Mouse (Mus musculus) adrenal gland, postnatal 10 days (tissue): ENCODE data around the gene Rnft1. TPM values are rescaled to one million over a fixed set of nuclear protein-coding genes. Genes with fewer than 3 reads are reported as not detected.

Experiments used
- DNase-seq: peaks from one replicate; pipeline ENCODE4 v3.0.0; 2021; ENCODE audit warnings: mixed read lengths
- long read RNA-seq, 2 experiments: library from polyadenylated mRNA; stranded (forward); transcript quantifications; one replicate each; pipeline ENCODE4 v2.0.0; 2021
- total RNA-seq, 2 experiments: library from RNA; stranded (reverse); gene quantifications; 2 replicates each; pipeline ENCODE4 v1.2.3; 2021

The Rnft1 gene
- total RNA-seq, result 10 to 100 TPM; 37.2 to 37.7 TPM
- long read RNA-seq, experiment 1, full-length matches to known transcripts, result 51 of 60 reads
- long read RNA-seq, experiment 1, partial matches to known transcripts, result 6 of 60 reads
- long read RNA-seq, experiment 1, other reads (novel, unspliced or antisense), result 3 of 60 reads
- long read RNA-seq, experiment 2, full-length matches to known transcripts, result 20 of 24 reads
- long read RNA-seq, experiment 2, partial matches to known transcripts, result 1 of 24 reads
- long read RNA-seq, experiment 2, other reads (novel, unspliced or antisense), result 3 of 24 reads

- DNase-seq, result peak; percentile 100
These were observed at the start of gene Rnft1 for GRCm38 (mm10) chr11:86484101-86484868. TSS of gene Rnft1 (plus strand) at chr11:86484657.

DNA sequence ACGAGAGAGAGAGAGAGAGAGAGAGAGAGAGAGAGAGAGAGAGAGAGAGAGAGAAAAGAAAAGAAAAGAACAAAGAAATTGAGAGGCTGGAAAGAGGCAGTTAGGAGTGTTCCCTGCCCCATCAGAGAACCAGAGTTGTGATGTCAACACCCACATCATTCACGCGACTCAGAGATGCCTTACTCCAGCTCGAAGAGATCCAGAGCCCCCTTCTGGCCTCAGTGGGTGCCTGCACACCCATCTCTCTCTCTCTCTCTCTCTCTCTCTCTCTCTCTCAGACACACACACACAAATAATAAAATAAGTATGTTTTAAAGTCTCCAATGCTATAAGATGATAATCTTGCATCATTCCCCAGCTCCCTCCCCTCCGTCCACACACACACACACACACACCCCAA is 47.6 kb upstream of the Rnft1 start:
- peak; percentile 32 for DNase-seq

GRCm38 (mm10) chr11:86438261-86438660 is 46.2 kb upstream of the Rnft1 start:
- DNase-seq, result no peak

- no peak for DNase-seq
These were observed 43.7 kb upstream of the Rnft1 start for GRCm38 (mm10) chr11:86440791-86441190.

DNA sequence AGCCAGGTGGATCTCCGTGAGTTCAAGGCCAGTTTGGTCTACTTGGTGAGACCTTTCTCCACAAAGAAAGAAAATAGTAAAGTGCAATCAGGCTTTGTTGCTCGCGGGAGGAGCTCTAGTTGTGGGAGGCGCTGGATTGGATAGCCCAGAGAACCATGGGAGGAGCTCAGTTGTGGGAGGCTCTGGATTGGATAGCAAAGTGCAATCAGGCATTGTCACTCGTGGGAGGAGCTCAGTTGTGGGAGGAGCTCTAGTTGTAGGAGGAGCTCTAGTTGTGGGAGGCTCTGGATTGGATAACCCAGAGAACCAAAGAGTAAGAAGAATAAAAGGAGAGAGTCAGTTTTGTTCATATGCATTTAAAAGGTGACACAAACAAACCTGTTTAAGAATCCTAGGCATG is 30.5 kb upstream of the Rnft1 start:
- DNase-seq, result no peak

DNA sequence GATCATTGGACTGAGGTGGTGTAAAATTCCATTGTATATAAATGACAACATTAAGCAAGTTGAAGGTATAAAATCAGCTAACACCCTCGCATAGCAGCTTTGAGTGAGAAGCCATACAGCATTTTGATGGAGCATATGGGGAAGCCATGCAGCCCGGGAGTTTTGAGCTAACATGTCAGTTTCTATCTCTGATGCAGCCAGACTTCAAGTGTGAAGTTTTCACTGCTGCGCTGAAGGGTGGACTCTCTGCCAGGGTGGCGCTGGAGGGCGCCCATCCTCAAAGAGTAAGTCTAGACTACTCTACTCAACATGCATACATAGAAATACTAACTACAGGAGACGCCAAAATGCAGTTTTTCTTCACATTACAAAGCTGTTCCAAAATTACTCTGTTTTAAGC is 26.9 kb upstream of the Rnft1 start:
- DNase-seq, result no peak

DNA sequence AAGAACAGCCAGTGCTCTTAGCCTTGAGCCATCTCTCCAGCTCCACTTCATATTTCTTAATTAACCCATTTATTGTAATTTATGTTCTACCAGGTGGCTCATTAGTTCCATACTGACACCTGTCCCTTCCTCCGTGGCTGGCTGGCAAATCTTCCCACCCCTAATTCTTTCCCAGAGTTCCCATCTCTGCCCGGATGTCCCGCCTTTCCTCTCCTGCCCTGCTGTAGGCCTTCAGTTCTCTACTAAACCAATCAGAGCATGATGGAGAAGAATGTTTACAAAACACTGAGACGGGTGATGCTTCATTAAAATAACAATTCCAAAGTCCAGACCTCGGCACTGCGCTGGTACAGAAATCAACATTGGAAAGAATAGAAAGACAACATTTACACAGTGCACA is 25.6 kb upstream of the Rnft1 start:
- DNase-seq, result no peak

DNA sequence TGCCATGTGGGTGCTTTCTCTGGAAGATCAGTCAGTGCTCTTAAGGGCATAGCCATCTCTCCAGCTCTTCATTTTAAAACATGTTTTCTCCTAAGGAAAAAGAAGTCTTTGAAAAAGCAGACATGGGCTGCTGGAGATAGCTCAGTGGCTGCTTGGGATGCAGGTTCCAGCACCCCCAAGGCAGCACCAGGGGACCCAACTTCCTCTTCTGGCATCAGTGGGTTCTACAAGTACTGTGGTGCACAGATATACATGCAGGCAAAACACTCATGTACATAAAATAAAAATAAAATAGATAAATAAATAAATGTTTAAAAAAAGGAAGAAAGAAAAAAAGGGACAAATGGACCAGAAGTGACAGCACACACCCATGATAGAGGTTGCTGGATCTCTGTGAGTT is 21.9 kb upstream of the Rnft1 start:
- no peak for DNase-seq

DNA sequence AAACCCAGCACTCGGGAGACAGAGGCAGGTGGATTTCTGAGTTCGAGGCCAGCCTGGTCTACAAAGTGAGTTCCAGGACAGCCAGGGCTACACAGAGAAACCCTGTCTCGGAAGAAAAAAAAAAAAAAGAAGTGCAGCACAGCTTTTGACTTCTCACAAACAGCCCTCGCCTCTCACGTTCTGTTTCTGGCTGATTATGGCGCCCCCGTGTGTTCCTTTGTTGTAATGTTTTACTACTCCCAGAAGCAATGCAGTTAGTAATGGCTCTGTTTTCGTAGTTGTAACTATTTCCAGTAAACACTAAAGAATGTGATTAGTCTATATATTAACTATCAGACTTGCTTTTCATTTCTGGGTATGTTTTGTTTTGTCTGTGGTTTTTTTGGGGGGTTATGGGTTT is 20.2 kb upstream of the Rnft1 start:
- peak; percentile 75 for DNase-seq

- peak; percentile 16 for DNase-seq
These were observed 16.1 kb upstream of the Rnft1 start for GRCm38 (mm10) chr11:86468345-86468744.

DNA sequence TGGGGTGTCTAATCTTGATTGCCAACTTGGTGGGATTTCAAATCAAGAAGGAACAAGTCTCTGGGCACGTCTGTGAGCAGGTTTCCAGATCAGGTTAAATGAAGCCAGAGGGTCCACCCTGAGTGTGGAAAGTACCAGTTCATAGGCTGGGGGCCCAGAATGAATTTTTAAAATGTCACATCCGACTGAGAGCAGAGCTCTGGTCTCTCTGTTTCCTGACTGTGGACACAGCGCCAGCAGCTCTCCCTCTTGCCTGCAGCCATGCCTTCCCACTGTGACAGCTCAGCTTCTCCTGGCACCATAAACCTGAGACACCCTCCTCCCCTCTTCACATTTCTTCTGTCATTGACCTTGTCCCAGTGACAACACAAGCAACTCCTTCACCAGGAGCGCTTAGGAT is 15.5 kb upstream of the Rnft1 start:
- DNase-seq, result no peak

GRCm38 (mm10) chr11:86471785-86472184 is 12.7 kb upstream of the Rnft1 start:
- DNase-seq, result no peak

GRCm38 (mm10) chr11:86472771-86473171 is 11.7 kb upstream of the Rnft1 start:
- DNase-seq, result peak; percentile 30

DNA sequence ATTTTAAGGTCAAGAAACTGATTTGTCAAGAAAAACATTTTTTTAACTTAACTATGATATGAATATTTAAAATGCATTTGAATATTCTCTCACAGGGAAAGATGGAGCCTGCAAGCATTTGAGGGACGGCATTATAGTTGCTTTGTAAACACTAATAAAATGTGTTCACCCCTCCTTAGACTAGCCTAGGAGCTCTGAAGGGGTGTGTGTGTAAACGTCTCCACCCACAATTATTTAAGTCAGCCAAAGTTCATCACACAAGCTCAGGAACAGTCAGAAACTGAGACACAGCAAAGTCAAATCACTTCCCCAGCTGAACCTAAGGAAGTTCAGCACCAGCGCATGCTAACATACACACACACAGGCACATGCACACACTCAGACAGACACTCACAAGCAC is 10.9 kb upstream of the Rnft1 start:
- DNase-seq, result no peak

DNA sequence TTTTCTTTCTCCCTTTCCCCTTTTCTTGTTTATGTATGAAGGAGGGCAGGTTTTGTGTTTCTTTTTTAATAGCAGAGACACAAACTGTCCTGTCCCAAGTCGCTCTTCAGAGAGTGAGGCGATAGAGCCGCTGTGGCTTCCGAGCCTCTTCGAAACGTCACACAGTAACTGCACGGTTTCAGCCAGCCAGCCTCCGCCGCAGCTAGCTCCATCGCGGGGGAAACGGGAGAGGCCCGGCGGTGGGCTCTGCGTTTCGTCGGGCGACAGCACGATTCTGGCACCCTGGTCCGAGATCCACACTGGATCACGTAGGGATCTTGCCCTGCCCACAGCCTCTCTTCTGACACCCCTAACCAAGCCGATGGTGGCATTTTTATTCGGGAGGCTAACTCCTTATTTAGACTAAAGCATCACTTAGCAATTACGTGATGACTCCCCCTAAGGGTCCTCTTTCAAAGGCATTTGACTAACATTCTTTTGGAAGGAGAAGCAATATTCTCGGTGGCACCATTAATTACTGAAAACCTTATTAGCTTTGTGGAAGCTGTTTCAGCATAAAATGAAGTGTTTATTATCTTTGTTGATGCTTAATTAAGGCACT is 553 bp downstream of the Rnft1 start:
- peak; percentile 67 for DNase-seq

GRCm38 (mm10) chr11:86490782-86491181 is 6.3 kb downstream of the Rnft1 start:
- DNase-seq, result no peak

- DNase-seq, result no peak
These were observed 12.9 kb downstream of the Rnft1 start for GRCm38 (mm10) chr11:86497356-86497755.

DNA sequence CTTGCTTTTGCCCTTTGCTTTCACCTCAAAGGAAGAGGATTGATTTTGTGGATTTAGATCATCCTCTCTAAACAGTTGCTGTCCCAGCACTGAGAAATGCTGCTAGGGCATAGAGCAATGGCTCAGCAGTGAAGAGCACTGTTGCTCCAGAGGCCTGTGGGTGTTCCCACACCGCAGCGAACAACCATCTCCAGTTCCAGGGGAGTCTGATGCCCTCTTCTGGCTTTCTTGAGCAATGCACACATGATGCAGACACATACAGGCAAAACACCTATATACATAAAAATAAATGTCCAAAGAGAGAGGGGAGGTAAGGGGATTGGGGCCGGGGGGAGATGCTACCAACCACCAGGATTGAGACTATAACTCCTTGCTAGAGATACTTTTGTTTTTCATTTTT is 13.5 kb downstream of the Rnft1 start:
- no peak for DNase-seq

- no peak for DNase-seq
These were observed 16.3 kb downstream of the Rnft1 start for GRCm38 (mm10) chr11:86500795-86501194.

DNA sequence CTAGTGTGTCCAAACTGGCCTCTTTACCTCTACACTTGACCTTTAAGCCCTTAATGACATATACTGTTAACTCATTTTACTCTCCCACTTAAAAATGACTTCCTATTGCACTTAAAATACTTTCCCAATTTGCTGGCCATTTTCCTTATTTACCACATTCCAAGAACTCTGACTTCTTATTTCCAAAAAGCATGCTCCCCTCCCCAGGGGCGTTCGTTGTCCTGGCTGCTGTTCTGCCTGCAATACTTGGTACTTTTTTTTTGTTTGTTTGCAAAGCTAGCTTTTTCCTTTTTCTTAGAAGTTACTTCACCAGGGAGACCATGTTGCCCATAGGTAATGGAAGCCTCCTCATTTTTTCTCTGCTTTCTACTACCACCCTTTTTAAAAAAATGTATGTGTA is 18.7 kb downstream of the Rnft1 start:
- DNase-seq, result peak; percentile 27

- DNase-seq, result no peak
These were observed 22.9 kb downstream of the Rnft1 start for GRCm38 (mm10) chr11:86507334-86507733.

DNA sequence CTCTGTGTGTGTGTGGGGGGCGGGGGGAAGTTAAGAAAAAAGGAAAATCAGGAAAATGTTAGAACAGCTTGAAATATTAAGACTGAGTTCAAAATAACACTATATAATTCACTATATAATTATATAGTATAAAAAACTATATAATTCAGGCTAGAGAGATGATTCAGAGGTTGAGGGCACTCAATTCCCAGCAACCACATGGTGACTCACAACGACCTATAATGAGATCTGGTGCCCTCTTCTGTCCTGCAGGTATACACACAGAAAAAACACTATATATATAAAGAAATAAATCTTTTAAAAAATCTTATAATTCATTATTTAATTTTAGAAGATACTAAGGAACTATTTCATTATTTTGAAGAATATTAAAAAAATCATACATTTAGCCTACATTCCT is 23.5 kb downstream of the Rnft1 start:
- DNase-seq, result no peak

DNA sequence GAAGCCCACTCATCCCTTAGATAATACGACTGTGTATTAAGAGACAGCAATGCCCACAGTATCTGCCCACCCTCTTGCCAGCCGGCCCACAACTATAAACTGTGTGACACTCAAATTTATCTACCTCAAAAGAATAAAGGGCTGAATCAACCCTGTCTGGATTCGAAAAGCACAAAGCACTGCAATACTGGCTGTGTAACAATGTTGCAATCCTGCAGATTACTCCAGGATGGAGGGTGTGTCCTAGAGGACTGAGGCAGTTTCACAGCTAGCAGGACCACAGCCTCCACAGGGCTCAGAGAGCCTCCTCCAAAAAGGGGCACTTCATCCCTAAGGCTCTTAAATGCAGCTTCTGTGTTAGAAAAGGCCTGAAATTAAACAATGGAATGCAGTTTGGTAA is 32.2 kb downstream of the Rnft1 start:
- no peak for DNase-seq

DNA sequence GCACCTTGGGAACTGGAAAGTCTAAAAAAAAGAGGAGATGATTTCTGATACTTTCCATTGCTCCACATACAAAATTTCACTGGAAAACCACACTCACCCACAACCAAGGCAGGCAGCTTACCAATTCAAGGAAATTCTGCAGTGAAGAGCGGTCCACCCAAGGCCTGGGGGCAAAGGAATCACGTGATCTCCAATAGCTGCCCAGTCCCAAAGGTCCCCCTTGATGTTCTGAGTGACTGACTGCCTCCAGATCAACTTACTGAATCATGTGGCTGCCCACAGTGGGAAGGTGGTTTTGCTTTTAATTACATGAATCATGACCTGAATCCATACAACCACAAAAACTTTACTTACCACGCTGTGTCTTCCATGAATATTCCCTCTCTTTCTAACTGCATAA is 32.8 kb downstream of the Rnft1 start:
- no peak for DNase-seq
